Mouse (Mus musculus): ENCODE results near the gene Grk1.

Gene Grk1

GRCm38 (mm10) chr8:13411597-13411996 is 6.7 kb downstream of the Grk1 start:
- DNase-seq (ENCODE audit: low read depth, low spot score): peak; percentile 76
- Histone ChIP-seq H3K36me3 (ENCODE audit: control insufficient read depth, insufficient read depth, low read length, poor library complexity, severe bottlenecking) (no peaks in the 10 kb centered on the region), H3K27me3 (ENCODE audit: control insufficient read depth, insufficient read depth, low read length, poor library complexity, severe bottlenecking) (no peaks in the 10 kb centered on the region)

GRCm38 (mm10) chr8:13412891-13413558 is 8.1 kb downstream of the Grk1 start:
- peak; percentile 72 for DNase-seq (ENCODE audit: low read depth, low spot score)
- Histone ChIP-seq H3K36me3 (ENCODE audit: control insufficient read depth, insufficient read depth, low read length, poor library complexity, severe bottlenecking) (no peaks in the 10 kb centered on the region), H3K27me3 (ENCODE audit: control insufficient read depth, insufficient read depth, low read length, poor library complexity, severe bottlenecking) (no peaks in the 10 kb centered on the region)

- Histone ChIP-seq H3K27me3 (ENCODE audit: control insufficient read depth, insufficient read depth, low read length, poor library complexity, severe bottlenecking) (no peaks in the 10 kb centered on the region), H3K36me3 (ENCODE audit: control insufficient read depth, insufficient read depth, low read length, poor library complexity, severe bottlenecking) (no peaks in the 10 kb centered on the region)
- DNase-seq (ENCODE audit: low read depth, low spot score): no peak
These were observed 9.0 kb downstream of the Grk1 start for GRCm38 (mm10) chr8:13413823-13414390.

GRCm38 (mm10) chr8:13415879-13416278 is 11.0 kb downstream of the Grk1 start:
- DNase-seq (ENCODE audit: low read depth, low spot score): no peak
- no peaks in the 10 kb centered on the region for H3K36me3 ChIP-seq (ENCODE audit: control insufficient read depth, insufficient read depth, low read length, poor library complexity, severe bottlenecking)
- no peaks in the 10 kb centered on the region for H3K27me3 ChIP-seq (ENCODE audit: control insufficient read depth, insufficient read depth, low read length, poor library complexity, severe bottlenecking)

GRCm38 (mm10) chr8:13419111-13419639 is 14.3 kb downstream of the Grk1 start:
- no peaks in the 10 kb centered on the region for H3K36me3 ChIP-seq (ENCODE audit: control insufficient read depth, insufficient read depth, low read length, poor library complexity, severe bottlenecking)
- H3K27me3 ChIP-seq (ENCODE audit: control insufficient read depth, insufficient read depth, low read length, poor library complexity, severe bottlenecking): no peaks in the 10 kb centered on the region
- no peak for DNase-seq (ENCODE audit: low read depth, low spot score)

- no peak for DNase-seq (ENCODE audit: low read depth, low spot score)
- Histone ChIP-seq H3K27me3 (ENCODE audit: control insufficient read depth, insufficient read depth, low read length, poor library complexity, severe bottlenecking) (no peaks in the 10 kb centered on the region), H3K36me3 (ENCODE audit: control insufficient read depth, insufficient read depth, low read length, poor library complexity, severe bottlenecking) (no peaks in the 10 kb centered on the region)
These were observed 16.1 kb downstream of the Grk1 start for GRCm38 (mm10) chr8:13420970-13421369.

- Histone ChIP-seq H3K36me3 (ENCODE audit: control insufficient read depth, insufficient read depth, low read length, poor library complexity, severe bottlenecking) (no peaks in the 10 kb centered on the region), H3K27me3 (ENCODE audit: control insufficient read depth, insufficient read depth, low read length, poor library complexity, severe bottlenecking) (no peaks in the 10 kb centered on the region)
- DNase-seq (ENCODE audit: low read depth, low spot score): no peak
These were observed 22.5 kb downstream of the Grk1 start for GRCm38 (mm10) chr8:13427351-13427750.

GRCm38 (mm10) chr8:13428156-13428555 is 23.3 kb downstream of the Grk1 start:
- Histone ChIP-seq H3K27me3 (ENCODE audit: control insufficient read depth, insufficient read depth, low read length, poor library complexity, severe bottlenecking) (no peaks in the 10 kb centered on the region), H3K36me3 (ENCODE audit: control insufficient read depth, insufficient read depth, low read length, poor library complexity, severe bottlenecking) (no peaks in the 10 kb centered on the region)
- DNase-seq (ENCODE audit: low read depth, low spot score): no peak

- H3K27me3 ChIP-seq (ENCODE audit: control insufficient read depth, insufficient read depth, low read length, poor library complexity, severe bottlenecking): no peaks in the 10 kb centered on the region
- no peak for DNase-seq (ENCODE audit: low read depth, low spot score)
These were observed 25.5 kb downstream of the Grk1 start for GRCm38 (mm10) chr8:13430412-13430811.

GRCm38 (mm10) chr8:13430866-13431265 is 26.0 kb downstream of the Grk1 start:
- Histone ChIP-seq H3K27me3 (ENCODE audit: control insufficient read depth, insufficient read depth, low read length, poor library complexity, severe bottlenecking) (no peaks in the 10 kb centered on the region), H3K36me3 (ENCODE audit: control insufficient read depth, insufficient read depth, low read length, poor library complexity, severe bottlenecking) (no peaks in the 10 kb centered on the region)
- DNase-seq (ENCODE audit: low read depth, low spot score): no peak

More at GRCm38 (mm10) chr8:13430412-13430811, 25.5 kb downstream of the Grk1 start:
- H3K36me3 ChIP-seq (ENCODE audit: control insufficient read depth, insufficient read depth, low read length, poor library complexity, severe bottlenecking): no peaks in the 10 kb centered on the region

GRCm38 (mm10) chr8:13433130-13433529 is 28.2 kb downstream of the Grk1 start:
- H3K36me3 ChIP-seq (ENCODE audit: control insufficient read depth, insufficient read depth, low read length, poor library complexity, severe bottlenecking): no peaks in the 10 kb centered on the region
- no peak for DNase-seq (ENCODE audit: low read depth, low spot score)
- no peaks in the 10 kb centered on the region for H3K27me3 ChIP-seq (ENCODE audit: control insufficient read depth, insufficient read depth, low read length, poor library complexity, severe bottlenecking)

- Histone ChIP-seq H3K36me3 (ENCODE audit: control insufficient read depth, insufficient read depth, low read length, poor library complexity, severe bottlenecking) (no peaks in the 10 kb centered on the region), H3K27me3 (ENCODE audit: control insufficient read depth, insufficient read depth, low read length, poor library complexity, severe bottlenecking) (no peaks in the 10 kb centered on the region)
- DNase-seq (ENCODE audit: low read depth, low spot score): no peak
These were observed 30.0 kb downstream of the Grk1 start, which contains the start of gene Tmem255b for GRCm38 (mm10) chr8:13434889-13435288. TSS of gene Tmem255b (plus strand) at chr8:13435189.

- no peaks in the 10 kb centered on the region for H3K36me3 ChIP-seq (ENCODE audit: control insufficient read depth, insufficient read depth, low read length, poor library complexity, severe bottlenecking)
- H3K27me3 ChIP-seq (ENCODE audit: control insufficient read depth, insufficient read depth, low read length, poor library complexity, severe bottlenecking): no peaks in the 10 kb centered on the region
- DNase-seq (ENCODE audit: low read depth, low spot score): no peak
These were observed 31.2 kb downstream of the Grk1 start for GRCm38 (mm10) chr8:13436052-13436451.

GRCm38 (mm10) chr8:13437531-13437930 is 32.6 kb downstream of the Grk1 start:
- no peak for DNase-seq (ENCODE audit: low read depth, low spot score)
- Histone ChIP-seq H3K27me3 (ENCODE audit: control insufficient read depth, insufficient read depth, low read length, poor library complexity, severe bottlenecking) (no peaks in the 10 kb centered on the region), H3K36me3 (ENCODE audit: control insufficient read depth, insufficient read depth, low read length, poor library complexity, severe bottlenecking) (no peaks in the 10 kb centered on the region)

GRCm38 (mm10) chr8:13442152-13442551 is 37.3 kb downstream of the Grk1 start:
- no peak for DNase-seq (ENCODE audit: low read depth, low spot score)
- Histone ChIP-seq H3K27me3 (ENCODE audit: control insufficient read depth, insufficient read depth, low read length, poor library complexity, severe bottlenecking) (no peaks in the 10 kb centered on the region), H3K36me3 (ENCODE audit: control insufficient read depth, insufficient read depth, low read length, poor library complexity, severe bottlenecking) (no peaks in the 10 kb centered on the region)
